10 mouse cellular contexts compared by ENCODE assay signal in the genomic region with DNA sequence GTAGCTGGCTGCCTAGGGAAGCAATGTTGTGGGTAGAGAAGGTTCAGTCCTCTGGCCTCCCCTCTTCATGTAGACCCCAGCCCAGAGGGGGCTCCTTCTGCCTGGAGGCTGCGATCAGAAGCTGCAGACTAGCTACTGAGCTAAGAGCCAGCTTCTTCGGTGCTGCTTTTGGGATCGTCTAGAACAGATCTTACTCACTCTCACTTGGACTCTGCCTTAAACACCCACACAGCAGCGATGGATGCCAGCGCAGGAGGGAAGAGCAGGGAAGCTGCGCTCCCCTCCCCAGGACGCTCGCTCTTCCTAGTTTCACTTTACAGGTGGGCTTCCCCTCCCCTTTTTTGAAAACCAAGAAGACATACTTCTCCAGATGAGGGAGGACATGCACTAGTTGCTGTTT.
DNase-seq lines count a peak whose midpoint lies in the region; ATAC-seq and TF ChIP-seq lines count a peak whose summit lies in the region.
"Had no signal": no experiment of that assay in that cellular context is flagged by ENCODE, and none has a peak within 500 bp of the region (broad histone marks: within the 10 kb centered on the region; RNA-seq: fewer than 3 reads in every experiment).

No protein-coding gene starts in this region.

- no peaks in the 10 kb centered on the region for H3K79me2 ChIP-seq in heart, adult 2 months (replicated peaks; ENCODE audit: control insufficient read depth, insufficient read depth, low read length)

- intact Hi-C loops in heart, adult 2 months (cut with DNase I) = loop anchor here (5.0 kb wide), 1 partner anchor 62 kb away; no protein-coding TSS in a partner anchor
- intact Hi-C loops in left cerebral cortex, postnatal 14 days (cut with DNase I) = loop anchor here (5.0 kb wide), 1 partner anchor 67 kb away; the partner anchor contains the start of gene Arhgap21

- TF ChIP-seq CTCF in heart, adult 2 months (IDR thresholded peaks at IDR 0.05) = no peak

- no peak for TF ChIP-seq EP300 in heart, adult 2 months (IDR thresholded peaks at IDR 0.05; ENCODE audit: insufficient read depth, low read depth, low read length)

- ATAC-seq in heart, embryonic 11.5 days (replicated peaks; ENCODE audit: insufficient number of reproducible peaks, low FRiP score, low TSS enrichment) = no peak
- ATAC-seq in neural tube, embryonic 12.5 days (ENCODE audit: low FRiP score, low read depth) = no peak
- ATAC-seq in neural tube, embryonic 15.5 days (ENCODE audit: low FRiP score) = no peak
- ATAC-seq in midbrain, embryonic 13.5 days = no peak

- H3K9me3 ChIP-seq in heart, embryonic 11.5 days (replicated peaks; ENCODE audit: control insufficient read depth, low read length) = no peaks in the 10 kb centered on the region
- no peaks in the 10 kb centered on the region for H3K9me3 ChIP-seq in neural tube, embryonic 12.5 days
- no peaks in the 10 kb centered on the region for H3K9me3 ChIP-seq in neural tube, embryonic 15.5 days (replicated peaks)
- H3K9me3 ChIP-seq in midbrain, embryonic 13.5 days = no peaks in the 10 kb centered on the region; the same call in 1 of the 2 replicates

- peak overlapping the region; percentile 34; the same call in 1 of the 2 replicates for H3K9ac ChIP-seq in heart, embryonic 11.5 days (ENCODE audit: low read depth, low read length)
- no peak overlapping the region for H3K9ac ChIP-seq in heart, adult 2 months (ENCODE audit: low read depth, low read length)
- no peak overlapping the region for H3K9ac ChIP-seq in neural tube, embryonic 12.5 days
- H3K9ac ChIP-seq in neural tube, embryonic 15.5 days (replicated peaks) = no peak overlapping the region
- H3K9ac ChIP-seq in midbrain, embryonic 13.5 days (replicated peaks) = no peak overlapping the region

- peak overlapping the region; percentile 56 for H3K4me2 ChIP-seq in heart, embryonic 11.5 days
- 0 out of 2 replicates have a peak overlapping the region, but pooled peaks have one; percentile 2 for H3K4me2 ChIP-seq in neural tube, embryonic 12.5 days (replicated peaks)
- no peak overlapping the region for H3K4me2 ChIP-seq in neural tube, embryonic 15.5 days
- H3K4me2 ChIP-seq in midbrain, embryonic 13.5 days (replicated peaks) = no peak overlapping the region

- H3K27ac ChIP-seq in heart, embryonic 11.5 days (ENCODE audit: low read depth, low read length) = no peak overlapping the region
- H3K27ac ChIP-seq in heart, adult 2 months = no peak overlapping the region
- no peak overlapping the region for H3K27ac ChIP-seq in neural tube, embryonic 12.5 days
- H3K27ac ChIP-seq in neural tube, embryonic 15.5 days (replicated peaks) = no peak overlapping the region
- H3K27ac ChIP-seq in midbrain, embryonic 13.5 days = no peak overlapping the region

- H3K4me3 ChIP-seq in heart, embryonic 11.5 days (ENCODE audit: low read depth, low read length) = no peak overlapping the region
- H3K4me3 ChIP-seq in heart, adult 2 months = no peak overlapping the region
- no peak overlapping the region for H3K4me3 ChIP-seq in neural tube, embryonic 12.5 days
- no peak overlapping the region for H3K4me3 ChIP-seq in neural tube, embryonic 15.5 days (replicated peaks)
- H3K4me3 ChIP-seq in midbrain, embryonic 13.5 days (replicated peaks) = no peak overlapping the region

- H3K36me3 ChIP-seq in heart, embryonic 11.5 days (ENCODE audit: control insufficient read depth, insufficient read depth, low read length) = no peaks in the 10 kb centered on the region
- H3K36me3 ChIP-seq in heart, adult 2 months (ENCODE audit: control insufficient read depth, insufficient read depth, low read length) = peaks cover 11% of the 10 kb centered on the region
- no peaks in the 10 kb centered on the region for H3K36me3 ChIP-seq in neural tube, embryonic 12.5 days
- no peaks in the 10 kb centered on the region for H3K36me3 ChIP-seq in neural tube, embryonic 15.5 days
- H3K36me3 ChIP-seq in midbrain, embryonic 13.5 days = no peaks in the 10 kb centered on the region

- 33% methylated on average over 8 of the region's 8 CpGs for WGBS in heart, embryonic 11.5 days (ENCODE audit: insufficient replicate concordance)
- 51% methylated on average over 8 of the region's 8 CpGs for WGBS in heart, adult 2 months
- whole genome bisulfite sequencing in neural tube, embryonic 12.5 days = 46% methylated on average over 8 of the region's 8 CpGs
- WGBS in neural tube, embryonic 15.5 days = 56% methylated on average over 8 of the region's 8 CpGs
- WGBS in midbrain, embryonic 13.5 days = 50% methylated on average over 8 of the region's 8 CpGs

- H3K27me3 ChIP-seq in heart, embryonic 11.5 days (ENCODE audit: control insufficient read depth, insufficient read depth, low read length) = no peaks in the 10 kb centered on the region
- H3K27me3 ChIP-seq in heart, adult 2 months (ENCODE audit: control insufficient read depth, insufficient read depth, low read length) = no peaks in the 10 kb centered on the region
- no peaks in the 10 kb centered on the region for H3K27me3 ChIP-seq in neural tube, embryonic 12.5 days (replicated peaks)
- no peaks in the 10 kb centered on the region for H3K27me3 ChIP-seq in neural tube, embryonic 15.5 days (replicated peaks)
- H3K27me3 ChIP-seq in midbrain, embryonic 13.5 days = 0 out of 2 replicates have a peak, but pooled peaks cover 2% of the 10 kb centered on the region

- H3K4me1 ChIP-seq in heart, embryonic 11.5 days (ENCODE audit: control insufficient read depth, insufficient read depth, low read length) = peaks cover 3% of the 10 kb centered on the region
- peaks cover 7% of the 10 kb centered on the region for H3K4me1 ChIP-seq in heart, adult 2 months (ENCODE audit: control insufficient read depth, insufficient read depth, low read length)
- H3K4me1 ChIP-seq in neural tube, embryonic 12.5 days = no peaks in the 10 kb centered on the region
- peaks cover 13% of the 10 kb centered on the region; the same call in 1 of the 2 replicates for H3K4me1 ChIP-seq in neural tube, embryonic 15.5 days
- peaks cover 19% of the 10 kb centered on the region for H3K4me1 ChIP-seq in midbrain, embryonic 13.5 days (replicated peaks)

- TF ChIP-seq POLR2A in heart, adult 2 months (IDR thresholded peaks at IDR 0.05; ENCODE audit: insufficient read depth, low read depth, low read length) = no peak

- DNase-seq in heart, adult 2 months = no peak
- DNase-seq in left cerebral cortex, postnatal 14 days (ENCODE audit: low spot score in 2 of 2) = peak; percentile 61 to 70
- DNase-seq in telencephalon, adult 2 months (ENCODE audit: low read depth, low spot score) = peak; percentile 79
- DNase-seq in cerebellum, postnatal 14 days = no peak
- DNase-seq: cerebellum, postnatal 36 days; midbrain, embryonic 14.5 days had no signal

Comparison
In these comparisons a context has a peak if more than half of its experiments do, and no peak if none do; other contexts are left out.
1. H3K4me2 ChIP-seq: peak in heart, embryonic 11.5 days (single experiment) and neural tube, embryonic 12.5 days (single experiment); none in neural tube, embryonic 15.5 days (single experiment) and midbrain, embryonic 13.5 days (single experiment).
2. DNase-seq: peak in left cerebral cortex, postnatal 14 days (2 of 2) and telencephalon, adult 2 months (single experiment); none in heart, adult 2 months (0 of 2) and cerebellum, postnatal 14 days (0 of 2).